Mouse (Mus musculus): Measurements from ENCODE around the gene Gm10842. TPM values are rescaled to one million over a fixed set of nuclear protein-coding genes. Genes with fewer than 3 reads are reported as not detected.

Gene Gm10842
- total and polyA plus RNA-seq, 2 experiments, result not detected

GRCm38 (mm10) chr11:105143564-105143963 lies 3.1 kb upstream of the Gm10842 start:
- H3K9ac ChIP-seq (ENCODE audit: low read depth, low read length), result no peak overlapping the region
- H3K4me1 ChIP-seq (ENCODE audit: control insufficient read depth, insufficient read depth, low read length), result no peaks in the 10 kb centered on the region
- no peak overlapping the region for H3K27ac ChIP-seq (replicated peaks; ENCODE audit: insufficient read depth, low read depth, low read length)
- DNase-seq (ENCODE audit: extremely low read depth, low read depth, low spot score), result no peak
- no peaks in the 10 kb centered on the region for H3K27me3 ChIP-seq (ENCODE audit: control insufficient read depth, insufficient read depth, low read length)
- peaks cover 8% of the 10 kb centered on the region for H3K36me3 ChIP-seq (ENCODE audit: control insufficient read depth, insufficient read depth, low read length)
- H3K79me2 ChIP-seq (ENCODE audit: control insufficient read depth, insufficient read depth, low read length), result no peaks in the 10 kb centered on the region
- no peak overlapping the region for H3K4me3 ChIP-seq (ENCODE audit: insufficient read depth, low read depth, low read length)
- TF ChIP-seq POLR2A (IDR thresholded peaks at IDR 0.05; ENCODE audit: extremely low read depth, insufficient read depth, low read length) (no peak), CTCF (IDR thresholded peaks at IDR 0.05; ENCODE audit: low read depth, low read length) (no peak)

GRCm38 (mm10) chr11:105144084-105144483 lies 2.6 kb upstream of the Gm10842 start:
- Histone ChIP-seq H3K79me2 (ENCODE audit: control insufficient read depth, insufficient read depth, low read length) (no peaks in the 10 kb centered on the region), H3K4me1 (ENCODE audit: control insufficient read depth, insufficient read depth, low read length) (no peaks in the 10 kb centered on the region), H3K9ac (ENCODE audit: low read depth, low read length) (no peak overlapping the region), H3K27ac (replicated peaks; ENCODE audit: insufficient read depth, low read depth, low read length) (no peak overlapping the region), H3K4me3 (ENCODE audit: insufficient read depth, low read depth, low read length) (no peak overlapping the region), H3K36me3 (ENCODE audit: control insufficient read depth, insufficient read depth, low read length) (peaks cover 8% of the 10 kb centered on the region), H3K27me3 (ENCODE audit: control insufficient read depth, insufficient read depth, low read length) (no peaks in the 10 kb centered on the region)
- no peak for TF ChIP-seq POLR2A (IDR thresholded peaks at IDR 0.05; ENCODE audit: extremely low read depth, insufficient read depth, low read length)
- no peak for TF ChIP-seq CTCF (IDR thresholded peaks at IDR 0.05; ENCODE audit: low read depth, low read length)
- no peak for DNase-seq (ENCODE audit: extremely low read depth, low read depth, low spot score)
- 86% methylated on average over 3 of the region's 3 CpGs for WGBS

- Histone ChIP-seq H3K4me3 (ENCODE audit: insufficient read depth, low read depth, low read length) (no peak overlapping the region), H3K27ac (replicated peaks; ENCODE audit: insufficient read depth, low read depth, low read length) (no peak overlapping the region), H3K27me3 (ENCODE audit: control insufficient read depth, insufficient read depth, low read length) (no peaks in the 10 kb centered on the region), H3K4me1 (ENCODE audit: control insufficient read depth, insufficient read depth, low read length) (no peaks in the 10 kb centered on the region), H3K9ac (ENCODE audit: low read depth, low read length) (no peak overlapping the region), H3K36me3 (ENCODE audit: control insufficient read depth, insufficient read depth, low read length) (peaks cover 6% of the 10 kb centered on the region), H3K79me2 (ENCODE audit: control insufficient read depth, insufficient read depth, low read length) (no peaks in the 10 kb centered on the region)
- WGBS, result 78% methylated on average over 11 of the region's 11 CpGs
- no peak for DNase-seq (ENCODE audit: extremely low read depth, low read depth, low spot score)
- TF ChIP-seq CTCF (IDR thresholded peaks at IDR 0.05; ENCODE audit: low read depth, low read length) (no peak), POLR2A (IDR thresholded peaks at IDR 0.05; ENCODE audit: extremely low read depth, insufficient read depth, low read length) (no peak)
Observed at GRCm38 (mm10) chr11:105144508-105145210, 2.0 kb upstream of the Gm10842 start.

GRCm38 (mm10) chr11:105145211-105145610 lies 1.5 kb upstream of the Gm10842 start:
- Histone ChIP-seq H3K36me3 (ENCODE audit: control insufficient read depth, insufficient read depth, low read length) (peaks cover under 1% of the 10 kb centered on the region; the same call in 1 of the 2 replicates), H3K9ac (ENCODE audit: low read depth, low read length) (no peak overlapping the region), H3K27me3 (ENCODE audit: control insufficient read depth, insufficient read depth, low read length) (no peaks in the 10 kb centered on the region), H3K4me3 (ENCODE audit: insufficient read depth, low read depth, low read length) (no peak overlapping the region), H3K79me2 (ENCODE audit: control insufficient read depth, insufficient read depth, low read length) (no peaks in the 10 kb centered on the region), H3K4me1 (ENCODE audit: control insufficient read depth, insufficient read depth, low read length) (no peaks in the 10 kb centered on the region), H3K27ac (replicated peaks; ENCODE audit: insufficient read depth, low read depth, low read length) (no peak overlapping the region)
- 77% methylated on average over 10 of the region's 10 CpGs for WGBS
- no peak for TF ChIP-seq CTCF (IDR thresholded peaks at IDR 0.05; ENCODE audit: low read depth, low read length)
- no peak for TF ChIP-seq POLR2A (IDR thresholded peaks at IDR 0.05; ENCODE audit: extremely low read depth, insufficient read depth, low read length)
- DNase-seq (ENCODE audit: extremely low read depth, low read depth, low spot score), result no peak

- H3K9ac ChIP-seq (ENCODE audit: low read depth, low read length), result no peak overlapping the region
- H3K27me3 ChIP-seq (ENCODE audit: control insufficient read depth, insufficient read depth, low read length), result no peaks in the 10 kb centered on the region
- WGBS, result 69% methylated on average over 3 of the region's 3 CpGs
- H3K36me3 ChIP-seq (ENCODE audit: control insufficient read depth, insufficient read depth, low read length), result no peaks in the 10 kb centered on the region
- H3K4me1 ChIP-seq (ENCODE audit: control insufficient read depth, insufficient read depth, low read length), result no peaks in the 10 kb centered on the region
- TF ChIP-seq POLR2A (IDR thresholded peaks at IDR 0.05; ENCODE audit: extremely low read depth, insufficient read depth, low read length) (no peak), CTCF (IDR thresholded peaks at IDR 0.05; ENCODE audit: low read depth, low read length) (no peak)
- H3K79me2 ChIP-seq (ENCODE audit: control insufficient read depth, insufficient read depth, low read length), result no peaks in the 10 kb centered on the region
- DNase-seq (ENCODE audit: extremely low read depth, low read depth, low spot score), result no peak
- no peak overlapping the region for H3K4me3 ChIP-seq (ENCODE audit: insufficient read depth, low read depth, low read length)
- H3K27ac ChIP-seq (replicated peaks; ENCODE audit: insufficient read depth, low read depth, low read length), result no peak overlapping the region
Observed at GRCm38 (mm10) chr11:105149353-105149752, 2.7 kb downstream of the Gm10842 start.

GRCm38 (mm10) chr11:105149766-105150165 lies 3.1 kb downstream of the Gm10842 start:
- no peak overlapping the region for H3K9ac ChIP-seq (ENCODE audit: low read depth, low read length)
- TF ChIP-seq POLR2A (IDR thresholded peaks at IDR 0.05; ENCODE audit: extremely low read depth, insufficient read depth, low read length) (no peak), CTCF (IDR thresholded peaks at IDR 0.05; ENCODE audit: low read depth, low read length) (no peak)
- no peaks in the 10 kb centered on the region for H3K27me3 ChIP-seq (ENCODE audit: control insufficient read depth, insufficient read depth, low read length)
- no peaks in the 10 kb centered on the region for H3K79me2 ChIP-seq (ENCODE audit: control insufficient read depth, insufficient read depth, low read length)
- no peak overlapping the region for H3K4me3 ChIP-seq (ENCODE audit: insufficient read depth, low read depth, low read length)
- H3K4me1 ChIP-seq (ENCODE audit: control insufficient read depth, insufficient read depth, low read length), result no peaks in the 10 kb centered on the region
- H3K36me3 ChIP-seq (ENCODE audit: control insufficient read depth, insufficient read depth, low read length), result no peaks in the 10 kb centered on the region
- no peak for DNase-seq (ENCODE audit: extremely low read depth, low read depth, low spot score)
- H3K27ac ChIP-seq (replicated peaks; ENCODE audit: insufficient read depth, low read depth, low read length), result no peak overlapping the region
- WGBS, result 95% methylated on average over 1 of the region's 1 CpGs

All from liver, adult 2 months (tissue).